Comparison of ENCODE assay signal across 16 mouse cellular contexts in the genomic region with DNA sequence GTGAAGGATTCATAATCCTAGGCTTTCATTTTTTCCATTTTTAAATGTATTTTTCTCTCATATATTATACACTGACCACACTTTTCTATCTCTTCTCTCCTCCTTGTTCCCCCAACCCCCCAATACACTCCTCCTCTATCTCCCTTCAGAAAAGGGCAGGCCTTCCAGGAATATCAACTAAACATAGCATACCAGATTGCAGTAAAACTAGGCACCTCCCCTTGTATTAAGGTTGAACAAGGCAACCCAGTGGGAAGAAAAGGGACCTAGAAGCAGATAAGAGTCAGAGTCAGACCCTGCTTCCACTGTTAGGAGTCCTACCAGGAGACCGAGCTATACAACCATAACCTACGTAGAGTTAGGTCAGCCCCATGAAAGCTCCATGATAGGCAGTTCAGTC.
"Had no signal": no experiment of that assay in that cellular context is flagged by ENCODE, and none has a peak within 500 bp of the region (broad histone marks: within the 10 kb centered on the region; RNA-seq: fewer than 3 reads in every experiment).

No protein-coding gene starts in this region.

- H3K9ac ChIP-seq: lung, embryonic 14.5 days; midbrain, embryonic 12.5 days; neural tube, embryonic 12.5 days; stomach, embryonic 15.5 days had no signal

- H3K9me3 ChIP-seq: midbrain, embryonic 10.5 days; midbrain, embryonic 12.5 days; neural tube, embryonic 12.5 days; stomach, embryonic 15.5 days had no signal

- H3K4me1 ChIP-seq: midbrain, embryonic 10.5 days; midbrain, embryonic 12.5 days; neural tube, embryonic 12.5 days; stomach, embryonic 15.5 days had no signal

- DNase-seq: lung, adult 18-20 months; lung, embryonic 14.5 days; lung, postnatal 10 days; lung, postnatal 4 days; midbrain, embryonic 14.5 days; right cerebral cortex, postnatal 14 days; thymus, adult 2 months; thymus, postnatal 25 days; thymus, postnatal 4 days had no signal

- H3K27ac ChIP-seq: midbrain, embryonic 10.5 days; midbrain, embryonic 12.5 days; neural tube, embryonic 12.5 days; stomach, embryonic 15.5 days; stomach, postnatal 0 days had no signal

- H3K36me3 ChIP-seq: midbrain, embryonic 12.5 days; neural tube, embryonic 12.5 days; stomach, embryonic 15.5 days had no signal

- H3K27me3 ChIP-seq: midbrain, embryonic 12.5 days; neural tube, embryonic 12.5 days; stomach, embryonic 15.5 days had no signal

- H3K4me2 ChIP-seq: lung, embryonic 14.5 days; midbrain, embryonic 12.5 days; neural tube, embryonic 12.5 days; stomach, embryonic 15.5 days had no signal

- H3K4me3 ChIP-seq: midbrain, embryonic 10.5 days; midbrain, embryonic 12.5 days; myocyte; neural tube, embryonic 12.5 days; stomach, embryonic 15.5 days had no signal

- ATAC-seq: midbrain, embryonic 16.5 days had no signal
